Mouse (Mus musculus) left cerebral cortex, adult 8-10 months (tissue): ENCODE results near the gene Arl10. TPM values are rescaled to one million over a fixed set of nuclear protein-coding genes. Genes with fewer than 3 reads are reported as not detected.
"Not testable (repeated sequence)": the region's sequence is repeated elsewhere in the genome, so short reads cannot be mapped to it uniquely, and the experiment has no call there.

Experiments
- DNase-seq, 2 experiments: peaks; one replicate each; pipeline ENCODE4 v3.0.0; 2022; ENCODE audit warnings: low spot score in 2 of 2
- total RNA-seq, 4 experiments: library from RNA; stranded (reverse); gene quantifications; 2 replicates each; pipeline ENCODE4 v1.2.4; 2022

Gene Arl10
- total RNA-seq, 4 experiments from 2014 or later: 21.7 to 37.2 (median 27.8) TPM

GRCm38 (mm10) chr13:54582126-54582525 is 7.3 kb downstream of the Arl10 start:
- DNase-seq: no peak

- no peak for DNase-seq
Observed at GRCm38 (mm10) chr13:54582860-54583259, 8.0 kb downstream of the Arl10 start.

DNA sequence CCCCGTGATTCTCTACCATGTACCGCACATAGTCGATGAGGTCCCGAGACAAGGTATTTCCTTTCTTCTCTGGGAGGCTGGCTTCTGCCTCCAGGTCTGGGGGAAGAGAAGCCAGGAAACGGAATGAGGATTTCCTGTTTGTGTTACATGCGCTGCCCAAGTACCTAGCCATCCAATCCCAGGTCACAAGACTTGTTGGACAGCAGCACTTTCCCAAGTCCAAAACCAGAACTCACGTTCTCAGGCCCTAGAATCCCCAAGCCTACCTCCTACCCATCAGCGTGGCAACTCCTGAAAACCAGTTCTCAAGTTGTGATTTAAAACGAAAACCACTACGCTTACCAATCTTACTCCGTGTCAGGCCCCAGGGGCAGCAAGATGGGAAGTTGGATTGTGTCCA is 11.0 kb downstream of the Arl10 start:
- no peak for DNase-seq

DNA sequence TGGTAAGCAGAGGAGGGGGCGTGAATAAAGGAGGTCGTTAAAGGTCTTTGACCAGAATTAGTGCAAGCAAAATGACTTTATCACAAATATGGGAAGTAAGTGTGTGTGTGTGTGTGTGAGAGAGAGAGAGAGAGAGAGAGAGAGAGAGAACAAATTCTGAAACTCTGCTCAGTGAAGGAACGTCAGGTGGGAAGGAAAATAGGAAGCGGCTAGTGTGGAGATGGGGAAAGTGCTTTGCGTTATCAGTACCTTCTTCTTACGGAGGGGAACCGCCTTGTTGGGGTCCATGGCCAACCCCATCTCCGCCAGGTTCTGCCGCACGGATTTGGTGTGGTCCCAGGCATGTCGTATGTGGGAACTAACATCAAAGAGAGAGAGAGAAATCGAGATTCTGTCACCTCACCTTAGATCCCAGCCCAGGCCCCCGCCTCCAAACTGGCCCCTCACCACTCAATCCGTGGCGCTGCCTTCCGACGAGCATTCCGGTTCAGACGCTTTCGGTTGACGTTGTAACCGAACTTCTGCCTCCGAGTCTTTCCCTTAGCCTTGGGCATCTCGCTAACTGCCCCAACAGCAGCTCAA is 14.7 kb downstream of the Arl10 start:
- DNase-seq: no peak

GRCm38 (mm10) chr13:54589996-54590951 is 15.5 kb downstream of the Arl10 start, which contains the start of the genes Nop16 and Higd2a:
Gene Nop16 (minus strand): TSS chr13:54590090.
Gene Higd2a (plus strand): TSS chr13:54590207.
- DNase-seq: peak; percentile 90 to 98

- no peak for DNase-seq
Observed at GRCm38 (mm10) chr13:54591776-54592356, 17.1 kb downstream of the Arl10 start.

GRCm38 (mm10) chr13:54593617-54594016 is 18.8 kb downstream of the Arl10 start:
- DNase-seq: no peak

DNA sequence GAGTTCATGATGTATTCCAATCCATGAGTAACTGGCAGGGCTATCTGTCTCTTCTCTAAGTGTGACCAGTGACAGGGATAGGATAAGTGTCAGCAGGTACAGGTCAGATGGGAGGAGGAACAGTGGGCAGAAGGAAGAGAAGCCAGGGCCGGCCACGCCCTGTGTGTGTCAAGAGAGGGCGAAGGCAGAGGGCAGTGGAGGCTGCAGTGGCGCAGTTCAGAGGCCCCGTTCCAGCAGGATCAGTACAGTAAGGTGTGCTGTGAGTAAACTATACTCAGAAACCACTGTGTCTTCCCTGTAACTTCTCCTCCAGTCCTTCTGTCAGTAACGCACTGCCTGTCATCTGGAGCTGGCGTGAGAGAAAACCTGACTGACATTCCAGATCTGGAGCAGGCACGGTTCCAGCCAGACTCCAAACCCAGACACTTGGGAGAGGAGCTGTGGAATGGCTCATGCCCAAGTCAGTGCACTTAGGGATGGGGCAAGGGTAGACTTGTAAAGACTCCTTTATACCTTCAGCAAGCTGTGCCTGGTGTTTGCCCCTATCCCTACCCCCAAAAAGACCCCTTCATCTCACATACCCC is 21.4 kb downstream of the Arl10 start:
- DNase-seq: no peak

GRCm38 (mm10) chr13:54596870-54597269 is 22.1 kb downstream of the Arl10 start:
- DNase-seq: no peak

DNA sequence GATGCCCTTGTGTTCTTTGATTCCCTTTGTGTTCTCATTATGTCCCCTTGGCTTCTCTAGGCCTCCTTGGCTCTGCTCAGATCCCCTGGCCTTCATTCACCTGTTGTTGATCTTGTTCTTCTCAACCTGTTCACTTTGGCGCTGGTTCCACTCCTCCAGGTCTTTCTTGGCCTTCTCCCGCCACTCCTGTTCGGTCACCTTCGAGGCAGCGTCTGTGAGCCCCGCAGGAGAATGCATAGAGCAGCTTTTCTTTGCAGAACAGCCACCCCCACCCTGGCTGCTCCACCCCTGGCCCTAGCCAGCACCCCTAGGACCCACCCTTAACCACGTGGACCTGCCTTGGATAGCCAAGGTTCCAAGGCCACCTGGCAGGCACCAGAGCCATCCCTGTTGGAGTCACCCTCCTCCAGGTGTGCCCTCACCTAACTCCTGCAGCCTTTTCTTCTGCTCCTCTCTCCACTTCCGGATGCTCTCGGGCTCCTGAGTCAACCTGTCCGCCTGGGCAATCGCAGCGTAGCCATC is 23.9 kb downstream of the Arl10 start:
- DNase-seq: no peak

DNA sequence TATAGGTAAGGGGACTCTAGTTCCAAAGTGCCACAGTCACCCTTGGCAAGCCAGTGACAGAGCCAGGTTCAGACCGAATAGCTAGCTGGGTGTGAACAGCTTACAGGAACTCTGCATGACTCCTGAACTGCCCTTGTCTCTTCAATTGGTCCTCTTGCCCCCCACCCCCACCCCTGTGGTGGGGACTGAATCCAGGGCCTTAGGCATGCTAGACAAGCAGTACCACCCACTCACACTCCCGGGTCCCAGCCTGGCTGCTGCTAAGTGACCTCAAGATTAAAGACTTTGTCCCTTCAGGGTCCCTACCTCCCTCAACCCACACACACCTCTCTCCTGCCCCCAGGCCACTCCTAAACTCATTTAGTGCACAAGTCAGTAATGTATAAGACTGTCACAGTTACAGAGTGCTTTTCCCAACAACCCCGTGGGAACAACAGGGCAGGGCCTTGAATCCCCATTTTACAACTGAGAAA is 27.9 kb downstream of the Arl10 start:
- DNase-seq: no peak

GRCm38 (mm10) chr13:54603501-54603900 is 28.7 kb downstream of the Arl10 start:
- DNase-seq: no peak

DNA sequence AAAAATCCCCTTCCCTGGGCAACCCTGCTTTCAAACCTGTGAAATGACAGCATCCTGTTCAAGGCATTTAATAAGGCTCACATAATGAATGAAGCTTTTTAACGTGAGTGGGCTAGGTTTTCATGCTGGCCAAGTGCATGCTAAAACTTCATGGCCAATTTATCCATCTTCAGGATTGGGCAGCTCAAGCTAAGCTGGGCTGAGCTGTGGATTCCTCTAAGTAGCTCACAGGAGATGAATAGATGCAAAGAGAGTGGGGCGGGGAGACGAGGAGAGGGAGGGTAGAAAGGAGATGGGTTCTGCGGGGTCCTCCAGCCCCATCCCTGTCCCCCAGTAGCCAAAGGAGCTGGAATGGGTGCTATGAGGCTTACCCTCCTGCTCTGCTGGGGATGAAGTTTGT is 29.4 kb downstream of the Arl10 start:
- no peak for DNase-seq

DNA sequence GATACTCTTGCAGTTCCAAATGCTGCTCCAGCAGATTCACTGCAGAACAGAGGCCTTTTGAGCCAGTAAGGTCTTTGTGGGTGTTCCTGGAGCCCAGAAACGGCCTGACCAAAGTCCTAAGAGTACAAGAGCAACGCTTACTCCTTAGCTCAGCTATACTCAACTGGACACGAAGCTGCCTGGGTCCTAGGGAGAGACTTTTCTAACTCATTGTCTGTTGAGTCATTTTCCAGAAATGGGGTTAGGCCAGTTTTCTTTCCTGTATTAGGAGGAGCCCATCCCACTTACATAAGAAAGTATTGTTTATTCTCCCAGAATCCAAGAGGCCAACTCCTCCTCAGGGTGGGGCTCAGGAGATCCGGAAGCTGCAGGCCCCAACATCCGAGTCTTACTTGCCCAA is 30.6 kb downstream of the Arl10 start:
- no peak for DNase-seq

DNA sequence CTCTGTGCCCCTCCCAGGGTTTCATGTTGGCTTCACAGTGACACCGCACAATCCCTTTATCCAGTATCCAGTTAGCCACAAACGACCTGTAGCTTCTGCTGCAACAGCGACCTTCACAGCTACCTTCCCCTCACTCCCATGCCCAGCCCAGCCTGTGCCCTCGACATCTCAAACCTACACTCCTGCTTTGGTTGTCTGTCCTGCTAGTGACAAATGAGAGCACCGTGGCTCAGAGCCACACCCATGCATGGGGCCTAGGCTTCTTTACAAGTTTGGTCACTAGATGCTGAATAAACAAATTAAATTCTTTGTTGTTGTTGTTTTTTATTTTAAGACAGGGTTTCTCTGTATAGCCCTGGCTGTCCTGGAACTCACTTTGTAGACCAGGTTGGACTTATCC is 32.4 kb downstream of the Arl10 start:
- DNase-seq: no peak

DNA sequence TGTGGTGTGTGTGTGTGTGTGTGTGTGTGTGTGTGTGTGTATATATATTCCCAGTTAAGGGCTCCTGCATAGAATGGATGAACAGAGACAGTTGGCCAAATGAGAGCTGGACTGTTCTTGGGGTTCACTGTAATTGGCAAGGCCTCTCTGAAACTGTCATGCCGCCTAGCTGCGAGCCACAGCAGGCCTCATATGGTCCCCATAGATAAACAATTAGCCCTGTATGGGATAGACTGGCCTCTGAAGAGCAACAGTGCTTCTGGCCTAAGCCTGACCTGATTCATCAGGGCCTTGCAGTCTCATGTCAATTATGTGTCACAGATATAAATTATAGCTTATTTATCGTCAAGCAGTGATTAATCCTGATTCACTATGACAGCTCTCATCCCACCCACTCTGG is 33.2 kb downstream of the Arl10 start:
- DNase-seq: no peak

DNA sequence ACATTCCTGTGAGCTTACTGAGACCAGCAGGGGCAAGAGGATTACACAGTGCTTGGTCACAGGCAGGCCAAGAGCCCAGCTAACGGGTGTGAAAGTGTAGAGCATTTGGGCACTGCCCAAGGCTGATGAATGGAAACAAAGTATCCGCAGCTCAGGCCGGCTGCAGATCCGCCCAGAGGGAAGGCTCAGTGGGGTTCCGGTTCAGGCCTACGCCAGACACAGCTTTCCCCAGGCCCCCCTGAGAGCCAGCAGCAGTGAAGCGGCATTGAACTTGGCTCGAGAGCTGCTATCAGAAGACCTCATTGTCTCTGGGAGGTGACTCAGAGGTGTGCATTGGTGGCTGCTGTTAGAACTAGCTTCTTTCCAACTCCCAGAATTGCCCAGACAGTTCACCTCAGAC is 33.9 kb downstream of the Arl10 start:
- no peak for DNase-seq

- DNase-seq: no peak
Observed at GRCm38 (mm10) chr13:54609301-54609700, 34.5 kb downstream of the Arl10 start.

- DNase-seq: peak in 1 of 2 experiments; percentile 22
Observed at GRCm38 (mm10) chr13:54610613-54610971, 35.8 kb downstream of the Arl10 start.

- peak; percentile 86 to 91 for DNase-seq
Observed at GRCm38 (mm10) chr13:54610972-54611754, 36.3 kb downstream of the Arl10 start, which contains the start of gene Cltb. Gene Cltb (minus strand): TSS chr13:54611344.

DNA sequence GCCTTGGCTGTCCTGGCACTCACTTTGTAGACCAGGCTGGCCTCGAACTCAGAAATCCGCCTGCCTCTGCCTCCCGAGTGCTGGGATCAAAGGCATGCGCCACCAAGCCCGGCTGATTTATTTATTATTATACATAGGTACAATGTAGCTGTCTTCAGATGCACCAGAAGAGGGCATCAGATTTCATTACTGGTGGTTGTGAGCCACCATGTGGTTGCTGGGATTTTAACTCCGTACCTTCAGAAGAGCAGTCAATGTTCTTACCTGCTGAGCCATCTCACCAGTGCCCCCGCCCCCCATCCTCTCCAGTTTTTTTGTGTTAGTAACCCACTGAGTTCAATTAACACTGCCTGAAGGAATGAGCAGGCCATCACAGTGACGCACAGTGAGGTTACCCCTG is 38.3 kb downstream of the Arl10 start:
- not testable (repeated sequence) for DNase-seq
